Mouse (Mus musculus): ENCODE measurements around the gene Actl7a.

- no peak for TF ChIP-seq CTCF (IDR thresholded peaks at IDR 0.05; ENCODE audit: low read depth, low read length)
- no peak for TF ChIP-seq POLR2A (IDR thresholded peaks at IDR 0.05; ENCODE audit: extremely low read depth, insufficient read depth, low read length)
These were observed 24.4 kb upstream of the Actl7a start for GRCm38 (mm10) chr4:56718573-56719442.

Data from liver, adult 2 months (tissue).